Comparison of ENCODE assay signal across 12 mouse cellular contexts in the genomic region with DNA sequence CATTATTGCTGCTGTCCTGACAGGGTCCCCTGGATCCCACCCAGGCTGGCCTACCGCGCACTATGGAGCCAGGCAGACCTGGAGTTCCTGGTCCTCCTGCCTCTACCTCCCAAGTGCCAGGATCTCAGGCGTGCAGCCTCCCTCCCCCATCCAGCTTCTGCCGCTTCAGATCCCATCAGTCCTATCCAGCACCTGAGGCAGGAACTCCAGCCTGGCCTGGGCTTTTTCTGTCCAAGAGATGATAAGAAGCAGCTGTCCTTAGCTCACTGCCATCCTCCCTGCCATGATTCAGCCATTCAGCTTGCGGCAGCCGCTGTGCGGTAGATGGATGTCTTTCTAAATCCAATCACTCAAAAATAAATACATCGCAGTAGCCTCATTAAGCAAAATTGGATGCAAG. TPM values are rescaled to one million over a fixed set of nuclear protein-coding genes. Genes with fewer than 3 reads are reported as not detected.
A peak's percentile ranks its signal among the peaks of the same experiment; 100 is the strongest.
DNase-seq lines count a peak whose midpoint lies in the region; ATAC-seq and TF ChIP-seq lines count a peak whose summit lies in the region.
"Had no signal": no experiment of that assay in that cellular context is flagged by ENCODE, and none has a peak within 500 bp of the region (broad histone marks: within the 10 kb centered on the region; RNA-seq: fewer than 3 reads in every experiment).

No protein-coding gene starts in this region.

- H3K27ac ChIP-seq in midbrain, embryonic 10.5 days (replicated peaks), result peak overlapping the region; percentile 10; the same call in 1 of the 2 replicates
- no peak overlapping the region; the same call in 1 of the 2 replicates for H3K27ac ChIP-seq in midbrain, embryonic 16.5 days (ENCODE audit: low read length)
- H3K27ac ChIP-seq in hindbrain, embryonic 16.5 days (ENCODE audit: low read depth, low read length), result no peak overlapping the region
- H3K27ac ChIP-seq in kidney, embryonic 15.5 days, result no peak overlapping the region
- H3K27ac ChIP-seq in forebrain, postnatal 0 days (ENCODE audit: low read depth, low read length), result no peak overlapping the region
- H3K27ac ChIP-seq: forebrain, embryonic 15.5 days; limb, embryonic 15.5 days; lung, embryonic 15.5 days had no signal

- H3K9ac ChIP-seq in midbrain, embryonic 16.5 days (ENCODE audit: low read depth, low read length), result no peak overlapping the region
- no peak overlapping the region for H3K9ac ChIP-seq in hindbrain, embryonic 16.5 days (ENCODE audit: low read depth, low read length)
- no peak overlapping the region for H3K9ac ChIP-seq in kidney, embryonic 15.5 days
- no peak overlapping the region for H3K9ac ChIP-seq in forebrain, postnatal 0 days
- H3K9ac ChIP-seq: forebrain, embryonic 15.5 days; limb, embryonic 15.5 days; lung, embryonic 15.5 days had no signal

- no peak for ATAC-seq in midbrain, embryonic 16.5 days
- ATAC-seq in hindbrain, embryonic 16.5 days, result peak; percentile 83
- ATAC-seq in kidney, embryonic 15.5 days (replicated peaks; ENCODE audit: low FRiP score), result no peak
- ATAC-seq in forebrain, postnatal 0 days, result no peak; the same call in 1 of the 2 replicates

- no peaks in the 10 kb centered on the region for H3K27me3 ChIP-seq in midbrain, embryonic 10.5 days (ENCODE audit: low read depth, poor library complexity, severe bottlenecking)
- H3K27me3 ChIP-seq in midbrain, embryonic 16.5 days (ENCODE audit: control insufficient read depth, insufficient read depth, low read depth, low read length), result no peaks in the 10 kb centered on the region
- no peaks in the 10 kb centered on the region for H3K27me3 ChIP-seq in hindbrain, embryonic 16.5 days (replicated peaks; ENCODE audit: control insufficient read depth, insufficient read depth, low read length)
- no peaks in the 10 kb centered on the region for H3K27me3 ChIP-seq in kidney, embryonic 15.5 days
- H3K27me3 ChIP-seq in forebrain, postnatal 0 days (ENCODE audit: insufficient read depth, low read length), result no peaks in the 10 kb centered on the region
- H3K27me3 ChIP-seq: forebrain, embryonic 15.5 days; limb, embryonic 15.5 days; lung, embryonic 15.5 days had no signal

- H3K36me3 ChIP-seq in midbrain, embryonic 10.5 days, result no peaks in the 10 kb centered on the region
- H3K36me3 ChIP-seq in midbrain, embryonic 16.5 days (ENCODE audit: control insufficient read depth, insufficient read depth, low read length), result no peaks in the 10 kb centered on the region
- no peaks in the 10 kb centered on the region for H3K36me3 ChIP-seq in hindbrain, embryonic 16.5 days (ENCODE audit: control insufficient read depth, insufficient read depth, low read length)
- H3K36me3 ChIP-seq in kidney, embryonic 15.5 days, result no peaks in the 10 kb centered on the region
- H3K36me3 ChIP-seq in forebrain, postnatal 0 days (ENCODE audit: insufficient read depth), result no peaks in the 10 kb centered on the region
- H3K36me3 ChIP-seq: forebrain, embryonic 15.5 days; limb, embryonic 15.5 days; lung, embryonic 15.5 days had no signal

- DNase-seq in cerebellum, postnatal 25 days, result peak; percentile 14 to 23
- no peak for DNase-seq in cerebellum, postnatal 36 days
- no peak for DNase-seq in midbrain, embryonic 10.5 days (ENCODE audit: low spot score)
- peak; percentile 57 for DNase-seq in retina, postnatal 1 day
- no peak for DNase-seq in forebrain, postnatal 0 days

- H3K4me2 ChIP-seq in midbrain, embryonic 16.5 days (ENCODE audit: low read length), result no peak overlapping the region
- H3K4me2 ChIP-seq in hindbrain, embryonic 16.5 days (ENCODE audit: low read length), result no peak overlapping the region
- H3K4me2 ChIP-seq in kidney, embryonic 15.5 days, result no peak overlapping the region
- H3K4me2 ChIP-seq in forebrain, postnatal 0 days (ENCODE audit: low read depth), result no peak overlapping the region
- H3K4me2 ChIP-seq: forebrain, embryonic 15.5 days; limb, embryonic 15.5 days; lung, embryonic 15.5 days had no signal

- no peak for TF ChIP-seq CTCF in forebrain, postnatal 0 days (IDR thresholded peaks at IDR 0.05; ENCODE audit: low read depth)

- H3K4me1 ChIP-seq in midbrain, embryonic 10.5 days, result peaks cover 15% of the 10 kb centered on the region
- peaks cover 13% of the 10 kb centered on the region for H3K4me1 ChIP-seq in midbrain, embryonic 16.5 days (ENCODE audit: control insufficient read depth, insufficient read depth, low read length)
- peaks cover 14% of the 10 kb centered on the region for H3K4me1 ChIP-seq in hindbrain, embryonic 16.5 days (ENCODE audit: control insufficient read depth, insufficient read depth, low read depth, low read length)
- peaks cover 5% of the 10 kb centered on the region; the same call in 1 of the 2 replicates for H3K4me1 ChIP-seq in kidney, embryonic 15.5 days
- peaks cover 4% of the 10 kb centered on the region; the same call in 1 of the 2 replicates for H3K4me1 ChIP-seq in forebrain, postnatal 0 days (ENCODE audit: insufficient read depth)
- H3K4me1 ChIP-seq: limb, embryonic 15.5 days; lung, embryonic 15.5 days had no signal

- 76% methylated on average over 8 of the region's 8 CpGs for WGBS in midbrain, embryonic 10.5 days
- 48% methylated on average over 8 of the region's 8 CpGs for WGBS in midbrain, embryonic 16.5 days
- WGBS in hindbrain, embryonic 16.5 days, result 51% methylated on average over 8 of the region's 8 CpGs
- 64% methylated on average over 8 of the region's 8 CpGs for WGBS in kidney, embryonic 15.5 days
- 63% methylated on average over 8 of the region's 8 CpGs for WGBS in forebrain, postnatal 0 days

- no peaks in the 10 kb centered on the region for H3K9me3 ChIP-seq in midbrain, embryonic 10.5 days (replicated peaks)
- H3K9me3 ChIP-seq in midbrain, embryonic 16.5 days (replicated peaks; ENCODE audit: control insufficient read depth, low read length, poor library complexity, severe bottlenecking), result no peaks in the 10 kb centered on the region
- H3K9me3 ChIP-seq in hindbrain, embryonic 16.5 days (ENCODE audit: control insufficient read depth, low read length), result no peaks in the 10 kb centered on the region
- H3K9me3 ChIP-seq in kidney, embryonic 15.5 days (replicated peaks), result no peaks in the 10 kb centered on the region
- no peaks in the 10 kb centered on the region for H3K9me3 ChIP-seq in forebrain, postnatal 0 days (ENCODE audit: low read length)
- H3K9me3 ChIP-seq: forebrain, embryonic 15.5 days; limb, embryonic 15.5 days; lung, embryonic 15.5 days had no signal

- no peak overlapping the region for H3K4me3 ChIP-seq in midbrain, embryonic 10.5 days
- H3K4me3 ChIP-seq in midbrain, embryonic 16.5 days (ENCODE audit: low read depth, low read length), result no peak overlapping the region
- no peak overlapping the region for H3K4me3 ChIP-seq in hindbrain, embryonic 16.5 days (ENCODE audit: low read length)
- H3K4me3 ChIP-seq in kidney, embryonic 15.5 days (replicated peaks), result no peak overlapping the region
- no peak overlapping the region for H3K4me3 ChIP-seq in forebrain, postnatal 0 days (ENCODE audit: low read depth, low read length)
- H3K4me3 ChIP-seq: forebrain, embryonic 15.5 days; limb, embryonic 15.5 days; lung, embryonic 15.5 days had no signal

RNA-seq across cellular contexts. Expression of gene Tomm5, which starts 35.1 kb away (rescaled TPM):
- 196 and 220 TPM in 2 replicates for polyA plus RNA-seq in midbrain, embryonic 10.5 days (2016; fragmentation: Nextera tagmentation; extraction: Ambion mirVana)
- polyA plus RNA-seq in midbrain, embryonic 16.5 days (2015; fragmentation: Nextera tagmentation; extraction: Ambion mirVana), result 139 and 150 TPM in 2 replicates
- 154 and 185 TPM in 2 replicates for polyA plus RNA-seq in hindbrain, embryonic 16.5 days (2015; fragmentation: Nextera tagmentation; extraction: Ambion mirVana)
- 247 and 270 TPM in 2 replicates for polyA plus RNA-seq in kidney, embryonic 15.5 days (2015; fragmentation: Nextera tagmentation; extraction: Ambion mirVana)
- total RNA-seq in forebrain, postnatal 0 days (2014; rRNA removed), result 114 and 143 TPM in 2 replicates
- polyA plus RNA-seq in forebrain, postnatal 0 days (2015; fragmentation: Nextera tagmentation; extraction: Ambion mirVana), result 208 and 264 TPM in 2 replicates

RNA-seq across cellular contexts. Expression of gene Frmpd1, which starts 41.7 kb away (rescaled TPM):
- 0.90 and 1.5 TPM in 2 replicates for polyA plus RNA-seq in midbrain, embryonic 10.5 days (2016; fragmentation: Nextera tagmentation; extraction: Ambion mirVana)
- 1.7 and 2.4 TPM in 2 replicates for polyA plus RNA-seq in midbrain, embryonic 16.5 days (2015; fragmentation: Nextera tagmentation; extraction: Ambion mirVana)
- polyA plus RNA-seq in hindbrain, embryonic 16.5 days (2015; fragmentation: Nextera tagmentation; extraction: Ambion mirVana), result 2.2 and 3.2 TPM in 2 replicates
- polyA plus RNA-seq in kidney, embryonic 15.5 days (2015; fragmentation: Nextera tagmentation; extraction: Ambion mirVana), result 0.35 and 0.40 TPM in 2 replicates
- 4.8 and 5.3 TPM in 2 replicates for total RNA-seq in forebrain, postnatal 0 days (2014; rRNA removed)
- polyA plus RNA-seq in forebrain, postnatal 0 days (2015; fragmentation: Nextera tagmentation; extraction: Ambion mirVana), result 1.6 and 2.7 TPM in 2 replicates
- total RNA-seq: granulocyte monocyte progenitor cell, adult 5-6 weeks had no signal

RNA-seq across cellular contexts. Expression of gene Fbxo10, which starts 58.6 kb away (rescaled TPM):
- polyA plus RNA-seq in midbrain, embryonic 10.5 days (2016; fragmentation: Nextera tagmentation; extraction: Ambion mirVana), result 14.3 and 15.3 TPM in 2 replicates
- 18.0 and 21.1 TPM in 2 replicates for polyA plus RNA-seq in midbrain, embryonic 16.5 days (2015; fragmentation: Nextera tagmentation; extraction: Ambion mirVana)
- polyA plus RNA-seq in hindbrain, embryonic 16.5 days (2015; fragmentation: Nextera tagmentation; extraction: Ambion mirVana), result 18.7 and 22.1 TPM in 2 replicates
- 13.5 and 16.0 TPM in 2 replicates for polyA plus RNA-seq in kidney, embryonic 15.5 days (2015; fragmentation: Nextera tagmentation; extraction: Ambion mirVana)
- 24.0 and 28.8 TPM in 2 replicates for total RNA-seq in forebrain, postnatal 0 days (2014; rRNA removed)
- 11.6 and 13.5 TPM in 2 replicates for polyA plus RNA-seq in forebrain, postnatal 0 days (2015; fragmentation: Nextera tagmentation; extraction: Ambion mirVana)

Comparison
In these comparisons a context has a peak if more than half of its experiments do, and no peak if none do; other contexts are left out.
1. DNase-seq: peak in cerebellum, postnatal 25 days (2 of 2) and retina, postnatal 1 day (single experiment); none in cerebellum, postnatal 36 days (0 of 2), midbrain, embryonic 10.5 days (single experiment) and forebrain, postnatal 0 days (single experiment).